Mouse (Mus musculus): ENCODE results near the gene Acot5.
"Not testable (repeated sequence)": the region's sequence is repeated elsewhere in the genome, so short reads cannot be mapped to it uniquely, and the experiment has no call there.

DNA sequence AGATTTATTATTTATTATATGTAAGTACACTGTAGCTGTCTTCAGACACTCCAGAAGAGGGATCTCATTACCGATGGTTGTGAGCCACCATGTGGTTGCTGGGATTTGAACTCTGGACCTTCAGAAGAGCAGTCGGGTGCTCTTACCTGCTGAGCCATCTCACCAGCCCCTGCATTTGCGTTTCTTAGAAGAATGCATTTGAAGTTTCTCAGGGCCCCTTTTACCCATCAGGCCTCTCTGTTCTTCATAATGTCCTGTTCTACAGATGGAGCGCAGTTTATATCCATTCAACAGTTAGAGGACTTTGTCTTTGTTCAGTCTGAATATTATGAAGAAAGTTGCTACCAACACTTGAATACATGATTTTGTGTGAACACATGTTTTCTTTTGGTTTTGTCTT, 46.9 kb upstream of the Acot5 start:
- not testable (repeated sequence) for TF ChIP-seq CTCF, POLR2A (IDR thresholded peaks at IDR 0.05; ENCODE audit: insufficient read depth, low read depth, low read length)
